Mouse (Mus musculus): ENCODE results near the gene Ubald2. TPM values are rescaled to one million over a fixed set of nuclear protein-coding genes. Genes with fewer than 3 reads are reported as not detected.

Gene Ubald2
- total RNA-seq, 1 experiment = 106 TPM

DNA sequence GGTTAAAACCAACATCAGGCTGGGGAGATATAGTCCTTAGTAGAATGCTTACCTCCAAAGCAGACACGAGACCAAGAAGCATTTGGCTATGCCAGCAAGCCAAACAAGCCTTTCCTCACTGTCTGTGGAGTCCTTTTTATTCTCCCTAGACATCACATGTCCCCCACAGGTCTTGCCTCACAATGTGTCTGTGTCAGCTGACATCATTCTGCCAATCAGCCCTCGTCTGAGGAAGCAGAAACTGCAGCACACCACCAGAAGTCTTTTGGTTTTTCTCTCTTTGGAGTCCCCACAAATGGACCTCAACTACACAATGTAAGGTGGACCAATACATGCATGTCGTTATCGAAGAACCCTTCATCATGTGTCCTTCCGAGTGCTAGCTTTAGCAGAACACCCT is 16.8 kb upstream of the Ubald2 start:
- TF ChIP-seq ZNF384 (IDR thresholded peaks at IDR 0.05; ENCODE audit: low read depth, low read length) = no peak
- TF ChIP-seq CHD2 (IDR thresholded peaks at IDR 0.05; ENCODE audit: low read depth, low read length) = no peak
- TF ChIP-seq HCFC1 (IDR thresholded peaks at IDR 0.05; ENCODE audit: borderline replicate concordance, insufficient read depth, low read length) = no peak
- TF ChIP-seq MAFK (IDR thresholded peaks at IDR 0.05; ENCODE audit: insufficient read depth, low read depth, low read length) = no peak
- no peak for TF ChIP-seq ZC3H11A (IDR thresholded peaks at IDR 0.05; ENCODE audit: borderline replicate concordance, low read depth, low read length)
- H3K4me1 ChIP-seq (ENCODE audit: control insufficient read depth in 2 of 2, insufficient read depth in 2 of 2, low read length in 2 of 2, poor library complexity in 1 of 2) = peaks cover 8 to 18% of the 10 kb centered on the region in 2 experiments; a peak in 3 of 4 replicates
- no peak overlapping the region for H3K4me3 ChIP-seq (ENCODE audit: insufficient read depth in 1 of 2, low read depth in 1 of 2, low read length in 2 of 2, poor library complexity in 1 of 2, severe bottlenecking in 1 of 2)
- no peak overlapping the region for H3K27ac ChIP-seq (ENCODE audit: insufficient read depth, low read depth, low read length, poor library complexity, severe bottlenecking)
- H3K36me3 ChIP-seq (ENCODE audit: control insufficient read depth, insufficient read depth, low read length, poor library complexity, severe bottlenecking) = no peaks in the 10 kb centered on the region
- no peaks in the 10 kb centered on the region for H3K9me3 ChIP-seq (ENCODE audit: control insufficient read depth, insufficient read depth, low read depth, low read length)
- no peak for DNase-seq (ENCODE audit: low read depth, low spot score)
- no peak overlapping the region for H3K9ac ChIP-seq (ENCODE audit: insufficient read depth, low read depth, low read length, poor library complexity, severe bottlenecking)
- in situ Hi-C loops (cut with MboI; ENCODE audit: low sequenced_read_pairs in 2 of 2, unreplicated experiment in 2 of 2) = no loop called here

DNA sequence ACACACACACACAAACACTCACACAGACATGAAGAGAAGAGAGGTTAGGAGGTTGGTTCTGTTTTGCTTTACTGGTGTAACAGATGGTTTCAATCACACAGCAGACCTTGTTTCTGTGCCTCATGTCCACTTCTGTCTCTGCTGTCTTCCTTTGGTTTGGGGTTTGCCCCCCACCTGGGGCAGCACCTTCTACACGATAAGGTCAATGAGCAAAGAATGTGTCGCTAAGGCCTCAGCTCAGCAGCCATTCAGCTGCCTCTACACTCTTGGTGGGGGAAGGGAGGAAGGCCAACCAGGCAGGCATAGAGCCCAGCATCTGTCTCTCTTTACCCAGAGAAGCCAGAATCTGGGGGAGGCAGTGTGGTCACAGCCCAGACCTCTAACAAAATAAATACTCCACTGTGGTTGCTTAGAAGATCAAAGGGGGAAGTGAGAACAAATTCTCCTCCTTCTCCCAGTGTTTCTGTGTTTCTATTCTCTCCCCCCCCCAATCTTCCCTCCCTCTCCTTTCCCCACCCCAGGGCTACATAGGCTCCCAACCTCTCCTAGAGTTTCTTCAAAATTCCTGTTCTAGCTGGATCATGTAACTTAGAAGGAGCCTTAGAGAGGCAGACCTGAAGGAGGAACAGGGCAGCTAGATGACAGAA is 15.6 kb upstream of the Ubald2 start:
- Histone ChIP-seq H3K9me3 (ENCODE audit: control insufficient read depth, insufficient read depth, low read depth, low read length) (no peaks in the 10 kb centered on the region), H3K4me1 (ENCODE audit: control insufficient read depth in 2 of 2, insufficient read depth in 2 of 2, low read length in 2 of 2, poor library complexity in 1 of 2) (peaks cover 7 to 23% of the 10 kb centered on the region in 2 experiments), H3K27ac (ENCODE audit: insufficient read depth, low read depth, low read length, poor library complexity, severe bottlenecking) (no peak overlapping the region), H3K9ac (ENCODE audit: insufficient read depth, low read depth, low read length, poor library complexity, severe bottlenecking) (no peak overlapping the region), H3K4me3 (ENCODE audit: insufficient read depth in 1 of 2, low read depth in 1 of 2, low read length in 2 of 2, poor library complexity in 1 of 2, severe bottlenecking in 1 of 2) (no peak overlapping the region), H3K36me3 (ENCODE audit: control insufficient read depth, insufficient read depth, low read length, poor library complexity, severe bottlenecking) (no peaks in the 10 kb centered on the region)
- in situ Hi-C loops (cut with MboI; ENCODE audit: low sequenced_read_pairs in 2 of 2, unreplicated experiment in 2 of 2) = no loop called here
- TF ChIP-seq ZNF384 (IDR thresholded peaks at IDR 0.05; ENCODE audit: low read depth, low read length) = no peak
- no peak for TF ChIP-seq MAFK (IDR thresholded peaks at IDR 0.05; ENCODE audit: insufficient read depth, low read depth, low read length)
- TF ChIP-seq HCFC1 (IDR thresholded peaks at IDR 0.05; ENCODE audit: borderline replicate concordance, insufficient read depth, low read length) = no peak
- no peak for TF ChIP-seq CHD2 (IDR thresholded peaks at IDR 0.05; ENCODE audit: low read depth, low read length)
- TF ChIP-seq ZC3H11A (IDR thresholded peaks at IDR 0.05; ENCODE audit: borderline replicate concordance, low read depth, low read length) = no peak
- DNase-seq (ENCODE audit: low read depth, low spot score) = no peak

DNA sequence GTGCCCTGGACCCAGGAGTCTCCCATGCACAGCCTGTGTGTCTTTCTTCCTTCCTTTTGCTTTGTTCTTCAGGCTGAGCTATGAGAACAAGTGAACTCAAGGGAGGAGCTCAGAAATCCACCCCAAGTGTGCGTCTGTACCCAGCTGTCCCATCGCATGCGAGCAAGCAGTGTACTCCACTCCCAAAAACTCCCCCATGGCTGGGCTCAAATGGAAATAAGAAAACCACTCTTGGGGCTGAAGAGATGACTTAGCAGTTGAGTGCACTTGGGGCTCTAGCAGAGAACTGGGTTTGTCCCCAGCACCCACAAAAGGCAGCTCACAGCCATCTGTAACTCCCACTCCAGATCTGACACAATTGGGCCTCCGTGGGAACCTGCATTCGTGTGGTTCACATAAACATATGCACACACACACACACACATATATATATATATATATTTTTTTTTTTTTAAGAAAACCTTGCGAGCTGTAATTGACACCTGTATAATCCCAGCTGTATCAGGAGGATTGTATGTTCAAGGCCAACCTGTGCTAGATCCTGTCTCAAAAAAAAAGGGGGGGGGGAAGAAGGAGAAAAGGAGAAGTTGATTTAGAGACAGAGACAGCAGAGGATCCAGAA is 14.9 kb upstream of the Ubald2 start:
- Histone ChIP-seq H3K4me1 (ENCODE audit: control insufficient read depth in 2 of 2, insufficient read depth in 2 of 2, low read length in 2 of 2, poor library complexity in 1 of 2) (peaks cover 6 to 28% of the 10 kb centered on the region in 2 experiments), H3K9me3 (ENCODE audit: control insufficient read depth, insufficient read depth, low read depth, low read length) (no peaks in the 10 kb centered on the region), H3K9ac (ENCODE audit: insufficient read depth, low read depth, low read length, poor library complexity, severe bottlenecking) (no peak overlapping the region), H3K4me3 (ENCODE audit: insufficient read depth in 1 of 2, low read depth in 1 of 2, low read length in 2 of 2, poor library complexity in 1 of 2, severe bottlenecking in 1 of 2) (no peak overlapping the region), H3K27ac (ENCODE audit: insufficient read depth, low read depth, low read length, poor library complexity, severe bottlenecking) (no peak overlapping the region), H3K36me3 (ENCODE audit: control insufficient read depth, insufficient read depth, low read length, poor library complexity, severe bottlenecking) (no peaks in the 10 kb centered on the region)
- DNase-seq (ENCODE audit: low read depth, low spot score) = no peak
- in situ Hi-C loops (cut with MboI; ENCODE audit: low sequenced_read_pairs in 2 of 2, unreplicated experiment in 2 of 2) = no loop called here
- no peak for TF ChIP-seq MAFK (IDR thresholded peaks at IDR 0.05; ENCODE audit: insufficient read depth, low read depth, low read length)
- TF ChIP-seq ZNF384 (IDR thresholded peaks at IDR 0.05; ENCODE audit: low read depth, low read length) = no peak
- TF ChIP-seq ZC3H11A (IDR thresholded peaks at IDR 0.05; ENCODE audit: borderline replicate concordance, low read depth, low read length) = no peak
- no peak for TF ChIP-seq HCFC1 (IDR thresholded peaks at IDR 0.05; ENCODE audit: borderline replicate concordance, insufficient read depth, low read length)
- TF ChIP-seq CHD2 (IDR thresholded peaks at IDR 0.05; ENCODE audit: low read depth, low read length) = no peak

DNA sequence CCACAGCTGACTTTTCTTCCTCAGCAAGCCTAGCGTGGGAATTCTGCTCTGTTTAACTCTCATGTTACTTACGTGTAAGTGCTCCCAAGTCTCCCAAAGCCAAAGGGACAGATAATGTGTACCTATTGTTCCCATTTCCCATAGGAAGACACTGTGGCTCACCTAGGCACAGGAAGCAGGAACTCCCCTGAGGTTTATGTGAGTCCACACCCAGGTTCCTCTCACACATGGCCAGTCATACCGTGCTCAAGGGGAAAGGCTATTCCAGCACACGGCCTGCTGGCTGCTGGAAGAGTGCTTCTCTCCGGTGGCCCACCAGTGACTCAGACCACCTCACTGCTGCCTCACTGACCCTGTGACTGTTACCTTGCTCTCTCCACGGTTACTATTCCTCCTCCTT is 12.8 kb upstream of the Ubald2 start:
- H3K4me3 ChIP-seq (ENCODE audit: insufficient read depth in 1 of 2, low read depth in 1 of 2, low read length in 2 of 2, poor library complexity in 1 of 2, severe bottlenecking in 1 of 2) = no peak overlapping the region
- H3K36me3 ChIP-seq (ENCODE audit: control insufficient read depth, insufficient read depth, low read length, poor library complexity, severe bottlenecking) = no peaks in the 10 kb centered on the region
- peaks cover 6 to 32% of the 10 kb centered on the region in 2 experiments for H3K4me1 ChIP-seq (ENCODE audit: control insufficient read depth in 2 of 2, insufficient read depth in 2 of 2, low read length in 2 of 2, poor library complexity in 1 of 2)
- DNase-seq (ENCODE audit: low read depth, low spot score) = no peak
- no peak overlapping the region for H3K9ac ChIP-seq (ENCODE audit: insufficient read depth, low read depth, low read length, poor library complexity, severe bottlenecking)
- no peaks in the 10 kb centered on the region for H3K9me3 ChIP-seq (ENCODE audit: control insufficient read depth, insufficient read depth, low read depth, low read length)
- in situ Hi-C loops (cut with MboI; ENCODE audit: low sequenced_read_pairs in 2 of 2, unreplicated experiment in 2 of 2) = no loop called here
- no peak overlapping the region for H3K27ac ChIP-seq (ENCODE audit: insufficient read depth, low read depth, low read length, poor library complexity, severe bottlenecking)
- TF ChIP-seq ZC3H11A (IDR thresholded peaks at IDR 0.05; ENCODE audit: borderline replicate concordance, low read depth, low read length) = no peak
